Mouse (Mus musculus) brown adipose tissue, adult 24 weeks (tissue): ENCODE measurements around the gene Itpkb. TPM values are rescaled to one million over a fixed set of nuclear protein-coding genes. Genes with fewer than 3 reads are reported as not detected.

Source experiments
- H3K27ac ChIP-seq: fragments of 200-500 bp; replicated peaks from 2 replicates; pipeline ENCODE4 v1.5.1; 2012; ENCODE audit warnings: low read depth, mild to moderate bottlenecking, low read length
- H3K4me1 ChIP-seq: fragments of 200-500 bp; 2 replicates; pipeline ENCODE4 v1.6.1; 2012; ENCODE audit warnings: low read length, mixed read lengths; ENCODE audit not compliant: control insufficient read depth, insufficient read depth, insufficient read length
- H3K4me3 ChIP-seq: fragments of 200-500 bp; 2 replicates; pipeline ENCODE4 v1.5.1; 2012; ENCODE audit warnings: low read depth, mild to moderate bottlenecking, low read length, moderate library complexity; ENCODE audit not compliant: insufficient read depth
- polyA plus RNA-seq: library from polyadenylated mRNA; stranded (reverse); fragments of >200 nt; gene quantifications from 2 replicates; pipeline ENCODE4 v1.2.4, GENCODE M21; 2012; ENCODE audit not compliant: missing spikeins, insufficient read depth, insufficient read length

Itpkb gene
- 15.8 and 21.6 TPM in 2 replicates for polyA plus RNA-seq

DNA sequence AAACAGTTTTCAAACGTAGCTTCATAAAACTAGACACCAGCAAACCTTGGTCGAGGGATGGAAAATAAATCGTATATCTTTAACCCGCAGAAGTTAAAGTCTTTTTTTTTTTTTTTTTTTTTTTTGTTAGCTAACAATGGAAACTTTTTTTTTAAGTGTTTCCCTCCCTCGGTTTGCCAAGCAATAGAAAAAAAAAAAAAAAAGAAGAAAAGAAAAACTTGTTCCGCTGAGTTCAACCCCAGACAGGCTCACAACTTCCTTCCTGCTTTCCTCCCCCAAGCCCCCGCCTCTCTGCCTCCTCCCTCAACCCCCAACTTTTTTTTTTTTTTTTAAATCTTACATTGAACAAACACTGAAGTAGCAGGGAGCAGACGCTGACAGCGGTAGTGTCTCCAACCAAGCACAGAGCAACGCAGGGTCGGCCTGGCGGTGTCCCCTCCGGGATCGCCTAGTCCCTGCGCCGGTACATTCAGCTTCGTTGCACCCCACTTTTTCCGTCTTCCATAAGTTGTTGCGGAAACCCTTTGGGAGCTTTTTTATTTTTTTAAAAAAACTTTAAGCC, at the start of gene Itpkb:
Gene Itpkb, plus strand, starts transcription at position 341 of the 562 bp plus-strand sequence.
- Histone ChIP-seq H3K4me3 (peak within 1 kb of the TSS; percentile 100), H3K4me1 (peaks cover 2% of the 10 kb centered on the region; the same call in 1 of the 2 replicates), H3K27ac (peak within 1 kb of the TSS; percentile 100)

DNA sequence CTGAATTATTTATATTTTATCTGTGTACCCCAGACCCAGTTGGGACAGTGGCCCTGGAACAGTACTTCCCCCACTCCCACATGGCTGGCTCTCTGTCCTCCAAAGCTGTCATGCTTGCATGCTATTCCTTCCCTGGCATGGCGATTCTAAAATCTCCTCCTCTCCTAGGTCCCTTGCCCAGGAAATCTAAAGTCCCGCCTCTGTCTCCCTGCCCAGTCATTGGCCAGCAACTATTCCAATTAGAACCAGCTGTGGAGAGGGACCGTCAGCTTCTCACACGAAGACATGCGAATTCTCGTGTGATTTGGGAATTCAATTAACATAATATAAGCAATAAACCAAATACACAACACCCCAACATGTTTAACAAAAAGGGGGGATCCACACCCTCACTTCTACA, 47.7 kb upstream of the Itpkb start:
- H3K4me3 ChIP-seq: no peak overlapping the region
- H3K27ac ChIP-seq: no peak overlapping the region
- peaks cover 41% of the 10 kb centered on the region for H3K4me1 ChIP-seq

DNA sequence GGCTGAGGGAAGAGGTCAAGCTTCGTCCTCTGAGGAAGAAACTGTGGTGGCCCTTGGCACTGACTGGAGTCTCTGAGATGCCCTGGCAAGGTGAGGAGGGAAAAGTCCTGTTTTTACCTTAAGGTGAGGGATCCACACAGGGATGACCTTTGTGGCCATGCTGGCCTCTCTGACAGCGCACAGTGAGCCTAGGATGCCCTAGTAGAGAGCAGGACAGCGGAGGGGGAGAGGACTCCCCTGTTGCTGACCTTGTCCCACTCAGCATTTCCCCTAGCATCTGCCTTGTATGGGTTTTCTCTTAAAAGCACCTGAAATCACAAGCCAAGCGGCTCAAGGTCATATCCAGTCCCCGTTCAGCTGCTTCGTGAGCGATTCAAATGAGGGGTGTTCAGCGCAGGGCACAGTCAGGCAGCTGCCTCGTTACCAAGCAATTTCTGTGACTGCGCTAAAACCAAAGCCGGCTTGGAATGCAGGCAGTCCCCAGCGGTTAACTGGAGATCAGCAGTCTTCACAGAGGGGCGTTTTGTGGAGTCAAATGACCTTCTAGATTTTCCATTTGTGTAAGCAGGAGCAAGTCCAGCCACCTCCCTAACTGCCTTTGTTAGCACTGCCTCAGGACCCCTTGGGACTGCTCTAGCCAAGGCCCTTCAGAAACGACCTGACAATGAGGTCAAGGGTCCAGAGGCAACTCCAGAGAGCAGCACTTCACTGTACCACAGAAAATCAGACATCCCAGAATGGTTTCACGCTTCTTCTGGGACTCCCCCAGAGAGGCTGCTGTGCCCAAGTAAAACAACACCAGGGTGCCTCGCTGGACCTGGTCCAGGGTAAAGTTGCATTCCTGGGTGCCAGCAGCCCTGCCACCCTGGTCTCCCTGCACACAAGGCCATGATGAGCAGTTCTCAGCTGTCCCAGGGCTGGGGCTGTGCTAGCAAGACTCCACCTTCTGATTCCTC, 46.2 kb upstream of the Itpkb start:
- Histone ChIP-seq H3K27ac (peak overlapping the region; percentile 75), H3K4me3 (no peak overlapping the region), H3K4me1 (peaks cover 37% of the 10 kb centered on the region)

DNA sequence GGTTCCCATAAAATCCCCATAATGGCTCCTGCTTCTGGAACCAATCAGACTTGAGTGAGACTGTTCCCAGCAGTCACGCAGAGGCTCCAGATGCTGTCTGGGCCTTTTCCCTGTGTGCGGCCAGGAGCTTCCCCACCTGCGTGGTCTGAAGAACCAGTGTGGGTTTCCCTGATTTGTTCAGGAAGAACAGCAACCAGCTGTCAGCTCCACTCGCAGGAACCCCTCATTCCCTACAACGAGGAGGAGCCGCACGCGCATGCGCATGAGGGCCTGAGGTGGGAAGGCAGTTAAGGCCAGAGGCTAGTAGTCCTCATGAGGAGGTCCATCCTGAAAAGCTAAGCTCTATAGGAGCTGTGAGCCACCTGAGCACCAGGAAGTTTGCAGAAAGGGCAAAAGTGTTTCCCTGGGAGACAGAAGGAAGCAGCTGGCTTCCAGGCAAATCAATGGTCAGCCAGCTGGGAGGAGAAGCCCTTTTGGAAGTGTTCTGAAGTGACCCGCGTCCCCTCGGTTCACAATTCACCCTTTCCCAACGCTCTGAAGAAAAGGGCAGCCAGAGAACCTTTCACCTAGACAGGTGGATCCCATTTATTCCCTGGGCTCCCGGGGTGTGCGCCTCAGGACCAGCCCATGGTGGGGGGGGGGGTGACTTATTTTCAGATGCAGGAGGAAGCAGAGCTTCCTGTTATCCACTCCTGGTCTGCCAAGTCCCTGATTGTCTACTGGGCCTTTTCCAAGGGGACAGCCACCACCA, 44.0 kb upstream of the Itpkb start:
- H3K27ac ChIP-seq: peak overlapping the region; percentile 54
- H3K4me3 ChIP-seq: no peak overlapping the region
- peaks cover 31% of the 10 kb centered on the region for H3K4me1 ChIP-seq

DNA sequence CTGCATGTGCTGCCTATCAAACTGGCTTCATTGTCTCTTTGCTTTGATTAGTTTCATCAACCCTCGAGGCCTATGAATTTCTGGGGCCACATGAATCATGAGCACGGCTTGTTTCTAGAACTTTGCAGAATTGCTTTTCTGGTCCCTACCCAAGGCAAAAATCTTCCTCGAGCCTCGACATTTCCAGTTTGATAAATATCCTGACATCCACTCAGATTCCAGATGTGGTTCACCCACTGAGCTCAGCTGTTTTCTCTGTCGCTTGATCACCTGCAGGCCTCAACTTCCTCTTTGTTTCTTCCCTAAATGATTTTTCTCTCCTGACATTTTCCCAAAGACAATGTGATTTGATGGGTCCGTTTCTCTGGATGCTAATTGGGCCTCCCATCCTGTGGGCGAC, 42.1 kb upstream of the Itpkb start:
- Histone ChIP-seq H3K4me3 (no peak overlapping the region), H3K27ac (no peak overlapping the region), H3K4me1 (peaks cover 35% of the 10 kb centered on the region)

DNA sequence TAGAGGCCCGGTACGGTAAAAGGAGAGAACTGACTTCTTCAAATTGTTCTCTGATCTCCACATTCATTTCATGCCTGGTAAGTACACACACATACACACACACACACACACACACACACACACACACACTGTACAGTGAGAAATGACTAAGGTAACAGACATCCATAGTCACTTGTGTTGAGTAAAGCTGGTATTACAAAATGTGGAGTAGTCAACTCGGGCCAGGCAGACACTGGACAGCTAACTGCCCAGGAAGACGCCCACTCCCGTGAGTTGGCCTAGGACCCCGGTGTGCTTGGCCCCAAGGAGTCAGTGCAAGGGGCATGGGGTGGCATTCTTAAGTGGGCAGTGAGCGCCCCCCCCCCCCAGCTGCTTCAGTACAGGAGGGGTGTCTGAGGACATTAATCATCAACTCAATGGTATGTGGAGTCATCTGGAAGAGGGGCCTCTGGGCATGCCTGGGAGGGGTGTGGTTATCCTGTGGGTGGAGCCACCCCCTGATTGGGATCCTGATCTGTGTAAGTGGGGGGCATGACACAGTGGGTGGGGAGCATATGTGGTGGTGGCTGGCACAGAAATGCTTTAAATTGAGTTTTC, 41.3 kb upstream of the Itpkb start:
- Histone ChIP-seq H3K4me3 (no peak overlapping the region), H3K27ac (no peak overlapping the region), H3K4me1 (peaks cover 28% of the 10 kb centered on the region)

DNA sequence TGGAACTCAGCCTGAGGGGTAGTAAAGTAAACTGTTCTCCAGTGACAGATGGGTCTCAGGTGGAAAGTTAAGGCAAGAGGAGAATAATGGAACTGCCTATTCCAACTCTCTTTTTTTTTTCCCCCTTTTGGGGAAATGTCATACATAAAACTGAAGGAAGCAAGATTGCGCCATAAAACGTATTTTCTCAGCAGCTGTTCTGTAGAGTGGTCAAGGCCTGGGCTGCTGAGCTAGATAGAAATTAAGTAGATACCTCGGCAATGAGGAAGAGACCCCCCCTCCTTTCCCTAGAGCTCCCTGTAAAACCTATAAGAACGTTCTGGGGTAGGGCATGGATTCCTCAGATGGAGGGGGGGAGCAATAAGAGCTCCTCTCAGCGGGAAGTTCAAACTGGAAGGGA, 40.5 kb upstream of the Itpkb start:
- Histone ChIP-seq H3K4me3 (no peak overlapping the region), H3K4me1 (peaks cover 20% of the 10 kb centered on the region), H3K27ac (no peak overlapping the region)

DNA sequence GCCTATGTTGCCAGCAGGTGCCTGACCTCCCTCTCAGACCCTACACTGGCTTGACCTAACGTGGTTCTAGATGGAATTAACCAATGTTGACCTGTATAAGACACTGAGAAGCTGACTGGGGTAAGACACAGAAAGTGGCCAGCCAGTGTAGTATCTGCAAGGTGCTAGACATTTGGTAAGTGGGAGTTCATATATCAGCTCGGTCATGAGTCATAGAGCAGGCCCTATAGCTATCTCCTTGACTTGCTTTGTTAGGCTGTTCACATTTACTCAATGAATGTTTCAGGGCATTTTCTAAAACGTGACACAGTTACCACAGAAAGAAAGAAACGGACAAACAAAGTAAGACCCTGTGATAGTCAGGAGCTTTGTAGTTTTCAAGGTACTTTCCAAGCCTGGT, 39.9 kb upstream of the Itpkb start:
- Histone ChIP-seq H3K4me3 (no peak overlapping the region), H3K27ac (no peak overlapping the region), H3K4me1 (peaks cover 15% of the 10 kb centered on the region)

DNA sequence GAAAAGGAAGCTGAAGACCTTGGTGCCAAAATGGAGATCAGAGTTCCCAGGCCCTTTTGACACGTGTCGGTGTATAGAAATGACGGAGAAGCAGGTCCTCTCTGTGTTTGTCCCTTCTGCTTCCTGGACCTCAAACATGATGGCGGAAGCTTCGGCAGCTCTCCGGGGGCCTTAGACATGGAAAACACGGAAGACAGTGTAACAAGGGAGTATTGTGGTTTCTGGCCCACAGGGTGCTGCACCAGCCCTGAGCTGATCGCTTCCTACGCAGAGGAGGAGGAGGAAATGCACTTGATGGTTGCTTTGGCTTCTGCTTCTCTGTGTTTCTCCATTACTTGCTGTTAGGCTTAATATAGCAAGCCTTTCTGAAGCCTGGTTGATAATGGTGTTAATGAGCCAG, 34.2 kb upstream of the Itpkb start:
- H3K4me3 ChIP-seq: no peak overlapping the region
- H3K27ac ChIP-seq: peak overlapping the region; percentile 65
- 0 out of 2 replicates have a peak, but pooled peaks cover 6% of the 10 kb centered on the region for H3K4me1 ChIP-seq

DNA sequence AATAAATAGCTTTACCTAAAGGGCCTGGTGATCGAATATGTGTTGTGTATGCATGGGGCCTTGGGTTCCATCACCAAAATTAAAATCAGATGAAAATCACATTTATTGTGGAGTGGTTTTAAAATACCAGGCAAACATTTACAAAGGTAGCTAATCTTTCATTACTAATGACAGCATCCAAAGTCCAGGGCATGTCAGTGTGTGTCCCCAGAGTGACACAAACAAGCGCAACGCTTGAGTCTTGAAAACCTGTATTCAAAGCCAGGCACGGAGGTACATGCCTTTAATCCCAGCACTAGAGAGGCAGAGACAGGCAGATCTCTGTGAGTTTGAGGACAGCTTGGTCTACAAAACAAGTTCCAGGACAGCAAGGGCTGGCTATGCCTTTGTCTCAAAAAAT, 30.6 kb upstream of the Itpkb start:
- Histone ChIP-seq H3K27ac (no peak overlapping the region), H3K4me3 (no peak overlapping the region), H3K4me1 (peaks cover 27% of the 10 kb centered on the region)

DNA sequence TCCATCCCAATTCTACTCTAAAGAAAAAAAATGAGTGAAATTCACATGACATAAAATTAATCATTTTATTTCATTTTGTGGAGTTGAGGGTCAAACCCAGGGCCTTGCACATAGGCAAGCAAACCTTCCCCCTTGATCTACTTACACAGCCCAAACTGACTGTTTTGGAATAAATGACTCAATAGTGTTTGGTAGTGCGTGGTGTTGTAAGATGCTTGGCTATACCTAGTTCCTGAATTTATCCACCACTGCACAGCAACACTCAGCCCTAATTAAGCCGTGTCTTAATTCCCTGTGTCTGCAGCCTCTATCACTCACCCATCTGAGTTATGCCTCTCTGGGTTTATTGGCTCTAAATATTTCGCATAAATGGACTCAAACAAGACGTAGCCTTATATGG, 30.0 kb upstream of the Itpkb start:
- no peak overlapping the region for H3K27ac ChIP-seq
- H3K4me3 ChIP-seq: no peak overlapping the region
- H3K4me1 ChIP-seq: peaks cover 31% of the 10 kb centered on the region

DNA sequence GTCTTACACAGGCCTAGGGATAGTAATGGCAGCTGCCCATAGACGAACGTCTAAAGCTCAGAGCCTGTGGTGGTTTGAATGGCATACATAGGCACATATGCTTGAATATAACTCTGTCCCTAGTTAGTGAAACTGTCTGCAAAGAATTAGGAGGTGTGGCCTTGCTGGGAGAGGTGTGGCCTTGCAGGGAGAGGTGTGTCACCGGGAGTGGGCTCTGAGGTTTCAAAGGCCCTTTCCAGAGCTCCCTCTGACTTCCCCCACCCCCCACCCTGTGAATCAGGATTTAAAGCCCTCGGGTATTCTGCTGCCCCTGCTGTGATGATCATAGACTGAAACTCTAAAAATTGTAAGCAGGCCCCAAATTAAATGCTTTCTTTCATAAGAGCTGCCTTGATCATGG, 29.3 kb upstream of the Itpkb start:
- peaks cover 33% of the 10 kb centered on the region for H3K4me1 ChIP-seq

DNA sequence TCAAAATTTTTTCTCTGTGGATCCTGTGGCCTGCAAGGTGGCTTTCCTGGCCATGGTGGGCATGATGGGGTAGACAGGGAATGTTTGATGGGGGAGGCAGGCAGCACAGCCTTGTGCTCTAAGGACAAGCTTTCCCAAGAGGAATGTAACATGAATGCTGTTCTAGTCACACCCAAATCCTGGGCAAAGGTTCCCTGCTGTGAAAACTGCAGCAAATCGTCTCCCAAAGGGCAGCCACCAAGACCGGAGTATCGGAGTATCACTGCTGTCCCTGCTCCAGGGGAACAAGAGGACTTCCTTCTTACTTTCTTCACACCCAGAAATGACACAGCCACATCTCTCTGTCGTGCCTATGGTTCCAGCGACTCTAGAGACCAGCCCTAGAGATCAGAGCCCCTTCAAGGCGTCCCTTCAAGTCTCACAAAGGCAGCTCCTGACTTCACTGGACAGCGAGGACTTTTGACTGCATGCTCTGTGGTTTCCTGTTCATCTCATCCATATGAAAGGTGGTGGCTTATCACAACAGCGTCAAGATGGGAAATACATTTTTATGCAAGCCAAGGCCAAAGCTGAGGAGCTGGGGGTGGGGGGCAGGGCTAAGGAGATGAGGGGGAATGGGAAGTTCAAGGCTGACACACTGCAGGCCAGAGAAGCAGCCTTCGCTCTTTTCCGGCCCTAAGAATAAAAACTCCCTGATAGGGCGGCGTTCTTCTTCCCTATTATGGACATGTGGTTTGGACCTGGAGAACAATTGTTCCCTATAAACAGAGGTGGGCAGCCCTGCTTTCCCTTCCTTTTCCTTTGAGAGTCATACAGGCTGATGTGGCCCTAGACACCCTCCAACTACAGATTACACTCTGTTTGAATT, 27.8 kb upstream of the Itpkb start:
- Histone ChIP-seq H3K27ac (peak overlapping the region; percentile 98), H3K4me1 (peaks cover 33% of the 10 kb centered on the region), H3K4me3 (0 out of 2 replicates have a peak overlapping the region, but pooled peaks have one; percentile 6)

More for the DNA sequence above, 29.3 kb upstream of the Itpkb start:
- peak overlapping the region; percentile 8; the same call in 1 of the 2 replicates for H3K27ac ChIP-seq
- H3K4me3 ChIP-seq: no peak overlapping the region

DNA sequence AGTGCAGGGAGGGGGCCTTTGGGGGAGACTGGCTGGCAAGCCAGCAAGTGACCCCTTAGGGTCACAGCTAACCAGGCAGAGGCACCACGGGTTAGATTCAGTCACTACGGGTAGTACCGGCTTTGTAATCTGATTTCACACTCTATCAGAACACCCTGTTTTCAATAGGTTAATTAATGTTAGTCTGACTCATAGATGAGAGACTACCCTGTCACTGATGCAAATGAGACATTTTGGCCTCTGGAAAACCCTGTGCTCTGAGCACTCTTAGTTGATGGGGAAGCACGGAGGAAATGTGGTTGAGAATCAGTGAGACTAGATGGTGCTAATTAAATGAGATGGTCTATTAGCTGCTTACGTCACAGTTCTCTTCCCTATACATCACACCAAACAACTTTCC, 26.7 kb upstream of the Itpkb start:
- Histone ChIP-seq H3K4me3 (no peak overlapping the region), H3K27ac (peak overlapping the region; percentile 97), H3K4me1 (peaks cover 37% of the 10 kb centered on the region)
